Mouse (Mus musculus) liver, postnatal 0 days (tissue): ENCODE data around the gene Cep152. TPM values are rescaled to one million over a fixed set of nuclear protein-coding genes. Genes with fewer than 3 reads are reported as not detected.
A peak's percentile ranks its signal among the peaks of the same experiment; 100 is the strongest.

Experiments
- ATAC-seq: fragments of 200-750 bp; cut with Nextera tagmentation; 2 replicates; pipeline ENCODE4 v1.8.0; 2017; ENCODE audit warnings: mild to moderate bottlenecking, moderate library complexity
- DNase-seq: peaks from one replicate; pipeline ENCODE4 v3.0.0-alpha.2; 2016
- H3K27ac ChIP-seq: fragments of 300-500 bp; sonication (generic); 2 replicates; pipeline ENCODE4 v1.5.1; 2014; ENCODE audit warnings: antibody characterized with exemption, moderate library complexity, mild to moderate bottlenecking, low read depth
- H3K27me3 ChIP-seq: fragments of 300-500 bp; sonication (generic); 2 replicates; pipeline ENCODE4 v1.6.1; 2014; ENCODE audit warnings: low read length, control low read depth, mixed read lengths; ENCODE audit not compliant: insufficient read depth
- H3K36me3 ChIP-seq: fragments of 300-500 bp; sonication (generic); replicated peaks from 2 replicates; pipeline ENCODE4 v1.6.1; 2014; ENCODE audit warnings: mild to moderate bottlenecking, control low read depth, low read length, moderate library complexity, mixed read lengths; ENCODE audit not compliant: insufficient read depth
- H3K4me1 ChIP-seq: fragments of 300-500 bp; sonication (generic); 2 replicates; pipeline ENCODE4 v1.6.1; 2014; ENCODE audit warnings: antibody characterized with exemption, mild to moderate bottlenecking, control low read depth; ENCODE audit not compliant: insufficient read depth
- H3K4me2 ChIP-seq: fragments of 300-500 bp; sonication (generic); 2 replicates; pipeline ENCODE4 v1.6.1; 2014; ENCODE audit warnings: low read depth, mild to moderate bottlenecking, low read length, moderate library complexity, mixed read lengths
- H3K4me3 ChIP-seq: fragments of 300-500 bp; sonication (generic); 2 replicates; pipeline ENCODE4 v1.5.1; 2014; ENCODE audit warnings: low read depth, low read length
- H3K9ac ChIP-seq: fragments of 300-500 bp; sonication (generic); replicated peaks from 2 replicates; pipeline ENCODE4 v1.6.1; 2014; ENCODE audit warnings: mild to moderate bottlenecking, moderate library complexity
- H3K9me3 ChIP-seq: fragments of 300-500 bp; sonication (generic); 2 replicates; pipeline ENCODE4 v1.6.1; 2016; ENCODE audit warnings: mild to moderate bottlenecking, control low read depth, low read length, mixed read lengths
- CTCF ChIP-seq: sonication (generic); IDR thresholded peaks from 2 replicates; pipeline ENCODE4 v1.5.1; 2016; ENCODE audit warnings: antibody characterized with exemption, low read depth
- EP300 ChIP-seq: IDR thresholded peaks from 2 replicates; pipeline ENCODE4 v1.6.1; 2016; ENCODE audit warnings: antibody characterized with exemption, low read depth, mild to moderate bottlenecking
- WGBS: fragments of 180-500 bp; shearing (Covaris S2); extraction: QIAGEN DNeasy Blood & Tissue Kit; methylation state at CpG from one replicate; pipeline ENCODE4 v1.1.7; 2014; ENCODE audit not compliant: insufficient replicate concordance; 5-methylcytosine and 5-hydroxymethylcytosine counted together
- polyA plus RNA-seq: library from polyadenylated mRNA; unstranded; fragments of >200 nt; fragmentation: Nextera tagmentation; extraction: Ambion mirVana; gene quantifications from 2 replicates; pipeline ENCODE4 v1.2.1, GENCODE M21; 2015

Gene Cep152
- polyA plus RNA-seq, 1 experiment from 2014 or later = 2.4 TPM

DNA sequence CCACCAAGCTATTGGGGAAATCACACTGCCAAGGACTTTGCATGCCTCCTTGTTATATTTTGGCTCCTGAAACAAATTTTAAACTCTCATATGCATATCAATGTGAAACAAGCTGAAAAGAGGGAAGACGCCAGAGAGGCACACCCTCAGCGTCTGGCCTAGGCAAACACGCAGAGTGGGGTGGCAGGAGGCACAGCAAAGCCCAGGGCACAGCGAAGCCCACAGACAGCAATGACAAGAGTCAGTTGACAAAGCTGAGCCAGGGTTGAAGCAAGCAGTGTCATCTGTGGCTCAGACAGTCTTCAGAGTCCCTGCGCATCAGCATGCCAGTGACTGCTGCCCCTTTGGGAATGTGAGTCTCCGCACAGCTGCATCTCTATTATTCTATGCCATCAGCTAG lies 20.0 kb upstream of the Cep152 start:
- 79% methylated on average over 6 of the region's 6 CpGs for WGBS
- no peak for TF ChIP-seq CTCF
- no peak for TF ChIP-seq EP300
- Histone ChIP-seq H3K9me3 (no peaks in the 10 kb centered on the region), H3K27me3 (no peaks in the 10 kb centered on the region), H3K9ac (no peak overlapping the region), H3K36me3 (no peaks in the 10 kb centered on the region), H3K4me1 (no peaks in the 10 kb centered on the region), H3K27ac (no peak overlapping the region), H3K4me2 (no peak overlapping the region), H3K4me3 (no peak overlapping the region)
- ATAC-seq (no peak), DNase-seq (no peak)

DNA sequence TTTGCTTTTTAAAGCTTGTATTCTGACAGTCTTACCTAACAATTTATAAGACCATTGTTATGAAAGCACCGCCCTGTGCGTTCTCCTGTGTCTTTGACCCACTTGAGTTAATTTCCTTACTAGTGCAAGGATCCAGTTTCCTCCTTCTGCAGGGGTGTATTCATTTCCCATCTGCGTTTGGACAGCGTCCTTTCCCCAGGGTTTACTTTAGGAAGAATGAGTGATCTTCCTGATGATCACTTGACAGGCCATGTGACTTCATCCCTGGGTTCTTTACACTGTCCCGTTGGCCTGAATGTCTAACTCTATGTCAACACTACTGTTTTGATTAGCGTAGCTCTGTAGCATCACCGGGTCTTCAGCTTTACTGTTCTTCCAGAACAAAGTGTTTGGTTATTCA lies 12.4 kb upstream of the Cep152 start:
- WGBS = 65% methylated on average over 7 of the region's 7 CpGs
- Histone ChIP-seq H3K9me3 (no peaks in the 10 kb centered on the region), H3K27ac (no peak overlapping the region), H3K36me3 (no peaks in the 10 kb centered on the region), H3K27me3 (no peaks in the 10 kb centered on the region), H3K4me3 (no peak overlapping the region), H3K4me1 (no peaks in the 10 kb centered on the region; the same call in 1 of the 2 replicates), H3K4me2 (no peak overlapping the region), H3K9ac (no peak overlapping the region)
- no peak for DNase-seq
- TF ChIP-seq EP300 (no peak), CTCF (no peak)
- ATAC-seq = no peak

GRCm38 (mm10) chr2:125630010-125630409 lies 5.1 kb upstream of the Cep152 start:
- TF ChIP-seq EP300 = no peak
- TF ChIP-seq CTCF = no peak
- 92% methylated on average over 2 of the region's 2 CpGs for WGBS
- H3K36me3 ChIP-seq = no peaks in the 10 kb centered on the region
- no peaks in the 10 kb centered on the region for H3K27me3 ChIP-seq
- H3K4me1 ChIP-seq = peaks cover 11% of the 10 kb centered on the region
- no peak overlapping the region for H3K27ac ChIP-seq
- no peak overlapping the region for H3K9ac ChIP-seq
- ATAC-seq (no peak), DNase-seq (no peak)
- H3K9me3 ChIP-seq = no peaks in the 10 kb centered on the region
- no peak overlapping the region for H3K4me2 ChIP-seq
- no peak overlapping the region for H3K4me3 ChIP-seq

DNA sequence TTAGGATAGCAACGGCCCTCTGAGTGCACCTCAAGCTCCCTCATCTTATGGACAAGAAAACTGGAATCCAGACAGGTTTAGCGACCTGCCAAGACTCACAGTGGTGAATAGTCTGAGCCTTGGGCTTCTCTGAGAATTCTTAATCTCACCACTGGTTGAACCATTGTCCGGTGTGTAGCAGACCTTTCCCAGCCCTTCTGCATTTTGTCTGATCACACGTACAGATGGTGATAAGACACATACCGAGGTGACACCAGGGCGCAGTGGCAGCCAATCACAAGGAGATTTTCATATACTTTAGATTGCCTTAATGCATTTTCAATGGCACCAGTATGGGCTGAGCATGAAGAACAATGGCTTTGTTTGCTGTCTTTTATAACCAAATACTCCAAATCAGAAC lies 3.6 kb upstream of the Cep152 start:
- Histone ChIP-seq H3K4me1 (peaks cover 18% of the 10 kb centered on the region), H3K4me3 (no peak overlapping the region), H3K4me2 (no peak overlapping the region), H3K9ac (no peak overlapping the region), H3K27ac (no peak overlapping the region), H3K27me3 (no peaks in the 10 kb centered on the region), H3K36me3 (no peaks in the 10 kb centered on the region), H3K9me3 (no peaks in the 10 kb centered on the region)
- ATAC-seq (no peak), DNase-seq (no peak)
- WGBS = 69% methylated on average over 6 of the region's 6 CpGs
- TF ChIP-seq CTCF = no peak
- TF ChIP-seq EP300 = no peak

GRCm38 (mm10) chr2:125626536-125626935 lies 1.6 kb upstream of the Cep152 start:
- Histone ChIP-seq H3K36me3 (no peaks in the 10 kb centered on the region), H3K4me2 (no peak overlapping the region), H3K9me3 (no peaks in the 10 kb centered on the region), H3K4me1 (peaks cover 24% of the 10 kb centered on the region), H3K27me3 (no peaks in the 10 kb centered on the region), H3K27ac (0 out of 2 replicates have a peak overlapping the region, but pooled peaks have one; percentile 12), H3K4me3 (no peak overlapping the region), H3K9ac (no peak overlapping the region)
- TF ChIP-seq CTCF (no peak), EP300 (no peak)
- ATAC-seq (peak; percentile 5; the same call in 1 of the 2 replicates), DNase-seq (peak; percentile 59)
- WGBS = 72% methylated on average over 4 of the region's 4 CpGs

DNA sequence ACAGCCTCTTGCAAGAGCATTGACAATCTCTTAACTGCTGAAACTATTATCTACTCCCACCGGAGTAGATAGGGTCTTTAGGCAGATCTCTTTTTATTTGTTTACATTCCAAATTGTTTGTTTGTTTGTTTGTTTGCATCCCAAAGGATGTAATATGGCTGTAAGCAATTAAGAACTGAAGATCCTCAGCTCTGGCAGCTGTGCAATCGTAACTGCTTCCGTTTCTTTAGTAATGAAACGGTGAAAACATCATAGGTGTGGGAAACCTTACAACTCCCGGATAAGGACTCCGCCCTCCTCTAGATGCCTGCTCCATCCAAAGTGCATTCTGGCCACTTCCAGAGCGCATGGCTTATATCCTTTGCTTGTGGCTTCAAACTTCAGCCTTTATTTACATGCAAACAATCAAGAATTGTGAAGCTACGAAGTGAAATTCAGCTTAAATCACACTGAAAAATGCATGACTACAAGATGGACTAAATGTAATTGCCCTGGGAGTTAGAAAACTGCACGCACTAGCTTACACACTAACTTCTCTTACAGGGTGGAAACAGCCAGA lies 707 bp downstream of the Cep152 start:
- Histone ChIP-seq H3K4me3 (peak overlapping the region; percentile 84), H3K9ac (peak overlapping the region; percentile 85), H3K4me2 (peak overlapping the region; percentile 85), H3K9me3 (no peaks in the 10 kb centered on the region), H3K27me3 (no peaks in the 10 kb centered on the region), H3K27ac (peak overlapping the region; percentile 75), H3K36me3 (peaks cover 16% of the 10 kb centered on the region), H3K4me1 (peaks cover 24% of the 10 kb centered on the region)
- TF ChIP-seq CTCF (no peak), EP300 (no peak)
- DNase-seq (no peak), ATAC-seq (no peak)
- 7% methylated on average over 9 of the region's 9 CpGs for WGBS

- H3K9ac ChIP-seq = no peak overlapping the region
- 80% methylated on average over 15 of the region's 15 CpGs for WGBS
- H3K36me3 ChIP-seq = peaks cover 24% of the 10 kb centered on the region
- H3K27me3 ChIP-seq = no peaks in the 10 kb centered on the region
- H3K9me3 ChIP-seq = no peaks in the 10 kb centered on the region
- peak; percentile 26 for DNase-seq
- peak overlapping the region; percentile 84; the same call in 1 of the 2 replicates for H3K4me3 ChIP-seq
- ATAC-seq = no peak
- peak overlapping the region; percentile 85 for H3K4me2 ChIP-seq
- peaks cover 24% of the 10 kb centered on the region for H3K4me1 ChIP-seq
- TF ChIP-seq EP300 = no peak
- no peak for TF ChIP-seq CTCF
- no peak overlapping the region; the same call in 1 of the 2 replicates for H3K27ac ChIP-seq
Measured at GRCm38 (mm10) chr2:125623211-125623610, 1.7 kb downstream of the Cep152 start.
